Mouse (Mus musculus) forebrain, embryonic 15.5 days (tissue): ENCODE data around the gene Fam219a. TPM values are rescaled to one million over a fixed set of nuclear protein-coding genes. Genes with fewer than 3 reads are reported as not detected.

ENCODE experiments used
- ATAC-seq: fragments of 200-750 bp; cut with Nextera tagmentation; replicated peaks from 2 replicates; pipeline ENCODE4 v1.8.0; 2017; ENCODE audit warnings: mild to moderate bottlenecking, moderate TSS enrichment, moderate library complexity
- H3K27ac ChIP-seq: fragments of 300-500 bp; sonication (generic); replicated peaks from 2 replicates; pipeline ENCODE4 v1.5.1; 2015; ENCODE audit warnings: mild to moderate bottlenecking, inconsistent platforms
- H3K27me3 ChIP-seq: fragments of 300-500 bp; sonication (generic); 2 replicates; pipeline ENCODE4 v1.6.1; 2015; ENCODE audit warnings: inconsistent platforms
- H3K36me3 ChIP-seq: fragments of 300-500 bp; sonication (generic); 2 replicates; pipeline ENCODE4 v1.6.1; 2015; ENCODE audit warnings: mild to moderate bottlenecking, inconsistent platforms
- H3K4me1 ChIP-seq: fragments of 300-500 bp; sonication (generic); 2 replicates; pipeline ENCODE4 v1.6.1; 2015; ENCODE audit warnings: inconsistent platforms
- H3K4me2 ChIP-seq: fragments of 300-500 bp; sonication (generic); replicated peaks from 2 replicates; pipeline ENCODE4 v1.6.1; 2015; ENCODE audit warnings: mild to moderate bottlenecking, inconsistent platforms
- H3K4me3 ChIP-seq: fragments of 300-500 bp; sonication (generic); 2 replicates; pipeline ENCODE4 v1.5.1; 2015; ENCODE audit warnings: mild to moderate bottlenecking, inconsistent platforms
- H3K9ac ChIP-seq: fragments of 300-500 bp; sonication (generic); replicated peaks from 2 replicates; pipeline ENCODE4 v1.6.1; 2015; ENCODE audit warnings: mild to moderate bottlenecking, inconsistent platforms
- H3K9me3 ChIP-seq: fragments of 300-500 bp; sonication (generic); 2 replicates; pipeline ENCODE4 v1.6.1; 2016; ENCODE audit warnings: inconsistent platforms
- WGBS: fragments of 180-500 bp; shearing (Covaris S2); methylation state at CpG from one replicate; pipeline ENCODE4 v1.1.7; 2015; ENCODE audit warnings: mixed read lengths; 5-methylcytosine and 5-hydroxymethylcytosine counted together
- polyA plus RNA-seq: library from polyadenylated mRNA; unstranded; fragments of >200 nt; fragmentation: Nextera tagmentation; extraction: Ambion mirVana; gene quantifications from 2 replicates; pipeline ENCODE4 v1.2.1, GENCODE M21; 2015

Gene Fam219a
- polyA plus RNA-seq, 1 experiment from 2014 or later = 14.7 TPM

DNA sequence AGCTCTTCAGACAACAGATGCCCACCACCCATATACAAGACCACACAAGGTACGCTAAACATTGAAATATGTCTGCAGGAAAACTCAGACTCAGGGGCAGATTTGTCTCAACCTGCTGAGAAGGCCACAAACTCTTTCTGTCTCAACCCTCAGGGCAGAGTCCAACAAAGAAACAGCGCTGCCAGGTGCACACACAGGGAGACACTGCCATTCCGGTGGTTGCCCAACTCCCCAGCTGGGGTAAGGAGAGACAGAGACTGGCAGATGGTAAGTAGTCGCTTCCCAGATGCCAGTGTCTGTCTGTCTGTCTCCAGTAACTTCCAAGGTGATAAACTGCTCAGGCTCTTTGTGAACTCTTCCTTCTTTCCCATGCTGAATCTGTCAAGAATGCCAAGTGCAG is 68.6 kb downstream of the Fam219a start:
- H3K27me3 ChIP-seq = peaks cover 53% of the 10 kb centered on the region
- H3K36me3 ChIP-seq = no peaks in the 10 kb centered on the region
- H3K4me1 ChIP-seq = peaks cover 40% of the 10 kb centered on the region
- 77% methylated on average over 4 of the region's 4 CpGs for WGBS
- no peak overlapping the region for H3K27ac ChIP-seq
- no peaks in the 10 kb centered on the region for H3K9me3 ChIP-seq
- no peak overlapping the region for H3K4me2 ChIP-seq
- H3K9ac ChIP-seq = no peak overlapping the region
- no peak for ATAC-seq
- H3K4me3 ChIP-seq = no peak overlapping the region

DNA sequence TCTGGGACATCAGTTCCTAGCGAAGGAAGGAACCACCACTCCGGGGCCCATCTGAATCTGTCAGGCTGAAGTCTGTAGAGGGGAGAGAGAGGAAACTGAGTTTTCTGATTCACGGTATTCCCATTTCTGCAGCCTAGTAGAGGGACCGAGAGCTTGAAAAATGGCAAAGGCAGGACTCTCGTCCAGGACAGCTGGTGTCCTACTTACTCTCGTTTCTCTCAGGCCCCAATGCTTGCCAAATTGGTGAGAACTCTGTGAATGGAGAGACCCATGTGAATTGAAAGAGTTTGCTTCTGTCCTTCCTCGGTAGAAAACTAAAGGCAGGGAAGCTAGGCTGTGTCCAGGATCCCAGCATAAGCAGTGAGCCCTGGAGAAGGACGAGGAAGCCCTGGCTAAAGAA is 69.7 kb downstream of the Fam219a start:
- Histone ChIP-seq H3K9ac (no peak overlapping the region), H3K36me3 (no peaks in the 10 kb centered on the region), H3K27ac (no peak overlapping the region), H3K9me3 (no peaks in the 10 kb centered on the region), H3K4me3 (no peak overlapping the region), H3K4me1 (peaks cover 48% of the 10 kb centered on the region), H3K27me3 (peaks cover 53% of the 10 kb centered on the region), H3K4me2 (no peak overlapping the region)
- 69% methylated on average over 8 of the region's 8 CpGs for WGBS
- ATAC-seq = no peak

DNA sequence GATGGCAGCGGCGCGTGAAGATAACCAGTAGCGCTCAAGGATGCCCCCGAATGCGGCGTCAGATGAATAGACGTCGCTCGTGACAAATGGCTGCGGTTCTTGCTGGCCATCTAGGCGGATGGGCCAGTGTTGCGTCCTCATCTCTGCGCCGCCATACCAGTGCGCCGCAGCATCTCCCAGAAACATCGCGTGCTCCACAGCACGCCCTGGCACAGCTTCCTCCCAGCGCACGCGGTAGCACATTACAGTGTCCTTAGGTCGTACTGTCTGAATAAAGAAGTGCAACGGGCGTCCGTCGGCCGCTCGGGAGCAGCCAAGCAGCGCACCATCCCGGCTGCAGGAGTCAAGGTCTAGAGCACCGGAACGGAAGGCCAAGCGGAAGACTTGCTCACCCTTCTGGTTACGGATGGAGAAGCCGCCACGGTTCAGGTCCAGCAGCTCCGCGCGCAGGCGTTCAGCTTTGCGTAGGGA is 70.4 kb downstream of the Fam219a start:
- Histone ChIP-seq H3K9ac (peak overlapping the region; percentile 11; the same call in 1 of the 2 replicates), H3K36me3 (no peaks in the 10 kb centered on the region), H3K27ac (no peak overlapping the region), H3K4me1 (peaks cover 48% of the 10 kb centered on the region), H3K4me3 (peak overlapping the region; percentile 35), H3K4me2 (peak overlapping the region; percentile 62), H3K9me3 (no peaks in the 10 kb centered on the region), H3K27me3 (peaks cover 53% of the 10 kb centered on the region)
- WGBS = 12% methylated on average over 43 of the region's 43 CpGs
- ATAC-seq = no peak

DNA sequence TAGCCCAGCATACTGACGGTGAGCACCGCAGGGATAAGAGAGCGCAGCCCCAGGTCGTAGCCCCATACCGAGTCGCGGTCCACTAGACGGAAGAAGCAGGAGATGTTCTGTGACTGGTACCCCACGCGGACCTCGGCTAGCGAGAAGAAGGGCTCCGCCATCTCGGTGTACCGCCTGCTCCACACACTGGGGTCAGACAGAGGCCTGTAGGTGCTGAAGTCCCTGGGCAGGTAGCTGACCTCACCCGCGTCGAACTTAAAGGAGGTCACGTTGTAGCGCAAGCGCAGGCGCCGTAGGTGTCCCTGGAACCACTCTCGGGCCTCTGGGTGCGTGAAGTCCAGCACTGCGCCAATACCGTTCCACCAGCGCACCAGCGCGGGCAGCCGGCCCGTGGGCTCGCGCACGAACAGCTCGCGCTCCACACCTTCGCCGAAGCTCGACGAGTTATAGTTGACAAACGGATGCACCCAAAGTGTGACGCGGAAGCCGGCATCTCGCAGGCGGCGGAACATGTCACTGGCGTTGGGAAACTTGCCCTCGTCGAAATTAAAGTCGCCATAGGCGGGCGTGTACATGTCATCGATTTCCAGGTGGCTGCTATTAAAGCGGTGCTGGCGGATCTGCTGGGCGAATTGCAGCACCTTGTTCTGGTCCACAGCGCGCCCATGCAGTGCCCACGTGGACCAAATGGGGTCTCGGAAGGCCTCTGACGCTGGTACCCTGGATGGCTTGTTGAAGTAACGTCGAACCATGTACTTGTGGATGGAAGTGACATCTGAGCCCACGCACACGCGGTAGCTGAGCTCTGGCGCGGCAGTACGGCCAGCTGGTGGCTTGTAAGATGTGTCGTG is 71.1 kb downstream of the Fam219a start:
- ATAC-seq = no peak
- Histone ChIP-seq H3K4me1 (peaks cover 46% of the 10 kb centered on the region), H3K27me3 (peaks cover 53% of the 10 kb centered on the region), H3K4me3 (peak overlapping the region; percentile 35), H3K4me2 (peak overlapping the region; percentile 62), H3K9me3 (no peaks in the 10 kb centered on the region), H3K9ac (peak overlapping the region; percentile 35; the same call in 1 of the 2 replicates), H3K36me3 (no peaks in the 10 kb centered on the region), H3K27ac (no peak overlapping the region)
- WGBS = 13% methylated on average over 72 of the region's 72 CpGs

DNA sequence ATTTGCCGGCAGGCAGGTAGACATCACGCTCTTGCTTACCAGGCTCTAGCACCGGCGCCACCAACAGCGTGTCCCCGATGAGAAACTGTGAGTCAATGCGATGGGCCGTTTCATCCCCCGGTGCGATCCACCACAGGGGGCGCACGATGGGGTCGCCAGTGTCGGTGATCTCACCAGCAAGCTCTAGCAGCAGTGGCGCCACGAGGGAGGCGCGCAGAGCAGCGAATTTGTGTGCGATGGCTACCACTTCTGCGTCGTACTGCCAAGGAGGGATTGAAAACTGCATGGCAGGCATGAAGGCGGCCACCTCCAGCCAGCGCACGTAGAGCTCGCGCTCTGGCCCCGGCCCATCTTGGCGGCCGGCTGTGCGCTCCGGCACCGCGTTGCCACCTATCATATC is 71.8 kb downstream of the Fam219a start:
- Histone ChIP-seq H3K9ac (peak overlapping the region; percentile 35; the same call in 1 of the 2 replicates), H3K27me3 (peaks cover 53% of the 10 kb centered on the region), H3K4me3 (peak overlapping the region; percentile 35), H3K4me1 (peaks cover 40% of the 10 kb centered on the region), H3K9me3 (no peaks in the 10 kb centered on the region), H3K27ac (no peak overlapping the region), H3K4me2 (peak overlapping the region; percentile 62), H3K36me3 (no peaks in the 10 kb centered on the region)
- WGBS = 5% methylated on average over 34 of the region's 34 CpGs
- 0 out of 2 replicates have a peak, but pooled peaks have one; percentile 17 for ATAC-seq

DNA sequence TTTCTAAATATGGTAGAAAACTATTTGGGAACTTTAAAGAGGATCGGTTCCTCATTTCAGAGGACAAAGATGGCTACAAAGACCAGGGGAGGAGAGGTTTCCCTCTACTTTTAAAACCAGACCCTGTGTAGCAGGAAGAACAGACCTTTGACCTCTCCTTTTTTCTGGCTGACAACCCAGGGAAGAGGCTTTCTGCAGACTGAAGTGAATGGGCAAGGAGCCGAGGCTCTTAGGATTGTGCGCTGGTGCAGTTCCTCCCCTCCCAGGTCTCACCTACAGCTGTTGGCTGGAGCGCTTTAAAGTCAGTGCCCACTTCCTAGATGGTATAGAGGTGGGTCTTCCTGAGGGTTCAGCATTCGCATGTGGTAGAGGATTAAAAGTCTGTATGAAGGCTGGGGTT is 72.3 kb downstream of the Fam219a start:
- WGBS = 60% methylated on average over 5 of the region's 5 CpGs
- Histone ChIP-seq H3K27ac (no peak overlapping the region), H3K9ac (no peak overlapping the region), H3K4me2 (0 out of 2 replicates have a peak overlapping the region, but pooled peaks have one; percentile 62), H3K27me3 (peaks cover 50% of the 10 kb centered on the region), H3K36me3 (no peaks in the 10 kb centered on the region), H3K4me3 (no peak overlapping the region), H3K9me3 (no peaks in the 10 kb centered on the region), H3K4me1 (peaks cover 35% of the 10 kb centered on the region)
- no peak for ATAC-seq

DNA sequence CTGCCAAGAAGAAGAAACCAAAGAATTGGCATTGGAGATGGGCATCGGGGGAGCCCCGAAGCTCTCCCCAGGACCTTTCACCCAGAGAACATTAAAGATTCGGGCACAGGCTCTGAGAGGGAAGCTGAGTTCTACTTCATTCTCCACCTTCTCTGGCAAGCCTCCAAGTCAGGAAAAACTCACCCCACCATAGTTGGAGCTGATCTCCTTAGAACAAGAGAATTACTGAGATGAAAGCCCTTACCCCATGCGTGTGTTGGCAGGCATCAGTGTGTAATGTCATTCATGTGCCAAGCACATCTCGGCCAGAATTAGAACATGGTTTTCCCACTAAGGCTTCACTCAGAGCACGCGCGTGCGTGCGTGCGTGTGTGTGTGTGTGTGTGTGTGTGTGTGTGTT is 73.5 kb downstream of the Fam219a start:
- Histone ChIP-seq H3K36me3 (no peaks in the 10 kb centered on the region), H3K27me3 (peaks cover 41% of the 10 kb centered on the region), H3K4me1 (peaks cover 34% of the 10 kb centered on the region), H3K27ac (0 out of 2 replicates have a peak overlapping the region, but pooled peaks have one; percentile 38), H3K4me3 (no peak overlapping the region), H3K4me2 (no peak overlapping the region), H3K9ac (no peak overlapping the region), H3K9me3 (no peaks in the 10 kb centered on the region)
- 34% methylated on average over 11 of the region's 11 CpGs for WGBS
- ATAC-seq = peak; percentile 69

DNA sequence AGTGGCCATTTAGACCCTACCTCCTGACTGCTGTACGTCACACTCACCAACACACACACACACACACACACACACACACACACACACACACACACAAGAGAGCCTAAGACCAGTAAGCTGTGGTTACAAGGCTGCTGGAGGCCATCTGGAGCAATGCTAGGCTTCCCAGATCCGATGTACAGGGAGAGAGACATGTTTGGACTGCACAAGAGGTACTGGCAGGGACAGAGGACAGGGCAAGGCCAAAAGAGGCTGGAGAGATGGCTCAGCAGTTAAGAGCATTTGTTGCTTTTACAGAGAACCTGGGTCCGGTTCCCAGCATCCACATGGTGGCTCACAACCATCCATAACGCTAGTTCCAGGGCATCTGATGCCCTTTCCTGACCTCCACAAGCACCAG is 74.3 kb downstream of the Fam219a start:
- H3K9ac ChIP-seq = no peak overlapping the region
- no peak overlapping the region for H3K4me2 ChIP-seq
- H3K4me1 ChIP-seq = peaks cover 34% of the 10 kb centered on the region
- no peak overlapping the region for H3K4me3 ChIP-seq
- no peak for ATAC-seq
- 79% methylated on average over 4 of the region's 4 CpGs for WGBS
- no peak overlapping the region for H3K27ac ChIP-seq
- H3K9me3 ChIP-seq = no peaks in the 10 kb centered on the region
- no peaks in the 10 kb centered on the region for H3K36me3 ChIP-seq
- H3K27me3 ChIP-seq = peaks cover 34% of the 10 kb centered on the region

DNA sequence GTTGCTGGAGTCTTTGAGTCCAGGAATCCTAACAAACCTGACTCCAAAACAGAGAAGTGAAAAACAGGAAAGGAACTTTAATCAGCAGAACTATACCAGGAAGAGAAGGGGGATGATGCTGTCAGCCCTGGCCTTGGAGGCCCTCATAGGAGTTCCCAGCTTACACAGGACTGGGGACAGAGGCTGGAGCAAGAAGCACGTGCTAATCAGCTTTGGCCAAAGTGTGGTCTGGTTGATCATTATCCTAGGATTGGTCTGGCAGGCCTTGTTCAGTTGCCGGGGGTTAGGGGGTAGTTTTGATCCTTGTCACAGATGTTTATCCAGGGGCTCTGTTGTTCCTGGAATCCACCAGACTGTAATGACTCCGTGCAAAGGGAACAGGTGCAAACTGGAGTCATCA is 75.0 kb downstream of the Fam219a start:
- Histone ChIP-seq H3K27ac (no peak overlapping the region), H3K9me3 (no peaks in the 10 kb centered on the region), H3K4me2 (no peak overlapping the region), H3K4me1 (peaks cover 34% of the 10 kb centered on the region), H3K36me3 (no peaks in the 10 kb centered on the region), H3K27me3 (peaks cover 27% of the 10 kb centered on the region), H3K9ac (no peak overlapping the region), H3K4me3 (no peak overlapping the region)
- WGBS = 46% methylated on average over 3 of the region's 3 CpGs
- ATAC-seq = no peak

DNA sequence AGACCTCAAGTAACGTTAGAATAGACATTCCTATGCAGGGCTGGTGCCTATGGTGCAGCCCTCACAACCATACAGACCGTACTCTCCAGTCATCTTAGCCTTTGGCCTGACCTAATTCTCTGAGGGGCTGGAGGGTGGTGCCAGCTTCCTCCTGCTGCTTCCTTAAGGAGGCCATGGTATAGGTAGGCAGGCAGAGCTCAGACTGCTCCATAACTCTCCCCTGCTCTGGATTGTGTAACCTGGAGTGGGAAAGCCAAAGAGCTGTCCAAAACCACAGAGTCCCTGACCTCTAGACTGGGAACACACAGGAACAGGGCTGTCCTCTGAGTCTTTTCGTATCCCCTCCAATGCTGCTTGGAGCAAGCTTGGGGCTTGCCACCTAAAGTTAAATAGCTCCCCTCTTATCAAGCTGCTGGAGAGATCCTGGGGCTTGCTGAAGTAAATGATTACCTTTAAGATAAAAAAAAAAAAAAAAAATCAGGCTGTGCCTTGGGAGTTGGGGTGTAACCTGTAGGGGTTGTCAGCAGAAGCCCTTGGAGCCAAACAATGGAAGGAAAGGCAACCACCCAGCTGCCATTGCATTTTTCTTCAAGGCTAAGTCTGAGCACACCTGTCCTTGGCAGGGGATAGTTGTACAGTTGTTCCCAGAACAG is 75.7 kb downstream of the Fam219a start:
- Histone ChIP-seq H3K36me3 (no peaks in the 10 kb centered on the region), H3K9me3 (no peaks in the 10 kb centered on the region), H3K27me3 (peaks cover 23% of the 10 kb centered on the region), H3K4me1 (peaks cover 28% of the 10 kb centered on the region), H3K9ac (no peak overlapping the region), H3K27ac (no peak overlapping the region), H3K4me2 (no peak overlapping the region), H3K4me3 (no peak overlapping the region)
- no peak for ATAC-seq
- WGBS = 82% methylated on average over 3 of the region's 3 CpGs

DNA sequence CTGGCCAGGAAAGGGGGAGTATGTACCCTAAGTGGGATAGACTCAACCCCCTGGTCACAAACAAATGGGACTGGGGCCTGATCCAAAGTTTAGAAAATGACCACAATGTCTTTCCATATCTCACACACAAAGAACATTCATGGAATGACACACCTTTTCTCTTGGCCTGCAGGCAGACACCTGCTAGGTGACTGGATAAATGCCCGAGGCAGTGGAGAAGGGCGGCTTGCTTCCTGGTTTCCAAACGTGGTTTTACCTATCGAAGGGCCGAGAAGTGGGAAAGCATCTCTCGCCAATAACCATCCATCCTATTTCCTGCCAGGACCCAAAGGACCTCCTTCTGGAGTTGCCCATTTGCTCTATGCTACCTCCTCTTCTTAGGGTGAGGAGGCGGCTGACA is 76.4 kb downstream of the Fam219a start:
- H3K9me3 ChIP-seq = no peaks in the 10 kb centered on the region
- peaks cover 17% of the 10 kb centered on the region for H3K27me3 ChIP-seq
- no peak overlapping the region for H3K4me2 ChIP-seq
- ATAC-seq = no peak
- no peak overlapping the region for H3K27ac ChIP-seq
- WGBS = 82% methylated on average over 7 of the region's 7 CpGs
- peaks cover 21% of the 10 kb centered on the region for H3K4me1 ChIP-seq
- no peaks in the 10 kb centered on the region for H3K36me3 ChIP-seq
- no peak overlapping the region for H3K9ac ChIP-seq
- no peak overlapping the region for H3K4me3 ChIP-seq

DNA sequence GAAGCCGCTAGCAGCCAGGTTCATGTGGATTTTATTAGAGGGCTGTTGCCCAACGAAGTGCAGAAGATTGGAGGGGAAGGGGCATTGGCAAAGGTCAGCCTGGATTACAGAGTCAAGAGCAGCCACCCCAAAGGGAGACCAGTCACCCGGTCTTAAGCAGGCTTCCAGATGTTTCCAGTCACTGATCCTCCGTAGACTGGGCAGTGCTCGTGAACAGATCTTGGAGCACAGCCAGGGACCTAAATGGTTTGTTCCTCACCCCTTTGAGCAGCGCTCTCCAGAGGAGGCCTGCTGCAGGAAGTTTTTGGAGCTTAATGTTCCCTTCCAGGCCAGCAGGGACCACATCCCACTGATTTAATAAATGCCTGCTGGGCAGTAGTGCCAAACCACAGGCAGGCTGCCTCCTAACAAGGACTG is 87.7 kb downstream of the Fam219a start:
- Histone ChIP-seq H3K27ac (no peak overlapping the region), H3K9me3 (no peaks in the 10 kb centered on the region), H3K4me3 (no peak overlapping the region), H3K27me3 (no peaks in the 10 kb centered on the region), H3K36me3 (peaks cover 4% of the 10 kb centered on the region; the same call in 1 of the 2 replicates), H3K4me2 (no peak overlapping the region), H3K9ac (no peak overlapping the region), H3K4me1 (peaks cover 6% of the 10 kb centered on the region; the same call in 1 of the 2 replicates)
- no peak for ATAC-seq
- WGBS = 45% methylated on average over 6 of the region's 6 CpGs
